Mouse (Mus musculus) brain, embryonic 14.5 days (tissue): ENCODE data around the gene Rnf212b.

ENCODE experiments used
- CTCF ChIP-seq: fragments of 200-500 bp; IDR thresholded peaks from 2 replicates; pipeline ENCODE4 v1.5.1; 2012; ENCODE audit warnings: inconsistent platforms, mild to moderate bottlenecking, moderate library complexity, borderline replicate concordance; ENCODE audit not compliant: insufficient read depth, insufficient read length; ENCODE audit errors: extremely low read depth
- POLR2A ChIP-seq: fragments of 200-500 bp; IDR thresholded peaks from 2 replicates; pipeline ENCODE4 v1.6.1; 2012; ENCODE audit warnings: mild to moderate bottlenecking, inconsistent platforms, borderline replicate concordance; ENCODE audit not compliant: poor library complexity, insufficient read depth, insufficient read length, severe bottlenecking; ENCODE audit errors: extremely low read depth

DNA sequence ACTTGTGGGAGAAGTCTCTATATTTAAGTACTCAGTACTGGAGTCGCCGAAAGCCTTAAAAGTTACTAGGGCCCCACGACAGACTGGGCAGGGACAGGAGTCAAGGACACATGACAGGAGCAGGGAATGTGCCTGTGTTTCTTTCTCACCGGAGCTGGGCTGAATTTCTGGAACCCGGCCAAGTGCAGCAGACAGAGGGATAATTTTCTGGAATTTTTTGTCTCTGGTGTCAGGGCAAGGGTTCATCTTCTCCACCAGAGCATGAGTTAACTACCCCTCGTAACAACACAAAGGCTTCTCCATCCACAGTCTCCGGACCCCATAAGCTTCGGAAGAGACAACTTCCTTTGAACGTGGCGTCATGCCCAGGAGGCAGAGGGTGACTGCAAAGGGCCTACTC is 27.5 kb upstream of the Rnf212b start:
- TF ChIP-seq POLR2A (no peak), CTCF (no peak)
